ENCODE assay signal across 8 mouse cellular contexts in the genomic region with DNA sequence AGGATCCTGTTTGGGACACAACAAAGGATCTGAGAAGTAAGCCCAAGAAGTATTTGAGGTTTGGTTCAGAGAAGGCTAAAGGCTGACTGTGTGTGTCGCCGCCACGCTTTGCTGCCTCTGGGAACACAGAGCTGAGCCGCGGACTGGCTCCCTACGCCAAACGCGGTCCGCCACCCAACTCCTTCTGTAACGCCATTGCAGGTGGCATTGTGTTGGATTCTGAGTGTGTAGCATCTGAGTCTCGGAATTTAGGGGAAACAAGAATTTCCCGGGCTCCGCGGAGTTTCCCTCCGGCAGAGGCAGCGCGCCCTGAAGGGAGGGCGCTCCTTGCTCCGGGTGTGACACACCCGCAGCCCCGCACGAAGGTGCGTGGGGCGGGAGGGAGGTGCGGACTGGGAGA. TPM values are rescaled to one million over a fixed set of nuclear protein-coding genes. Genes with fewer than 3 reads are reported as not detected.
DNase-seq lines count a peak whose midpoint lies in the region; ATAC-seq and TF ChIP-seq lines count a peak whose summit lies in the region.

No protein-coding gene starts in this region.

- peak overlapping the region; percentile 84 for H3K4me3 ChIP-seq in kidney, adult 2 months (ENCODE audit: insufficient read depth, low read depth, low read length)
- peak overlapping the region; percentile 70 for H3K4me3 ChIP-seq in bone marrow macrophage, adult 2 months (ENCODE audit: insufficient read depth, low read length)
- peak overlapping the region; percentile 67 for H3K4me3 ChIP-seq in heart, embryonic 13.5 days
- peak overlapping the region; percentile 40 to 41 for H3K4me3 ChIP-seq in liver, embryonic 14.5 days (ENCODE audit: insufficient read depth in 1 of 2, low read depth in 2 of 2, low read length in 2 of 2)

- no peaks in the 10 kb centered on the region for H3K36me3 ChIP-seq in kidney, adult 2 months (ENCODE audit: control insufficient read depth, insufficient read depth, low read length)
- H3K36me3 ChIP-seq in heart, embryonic 13.5 days = no peaks in the 10 kb centered on the region
- H3K36me3 ChIP-seq in liver, embryonic 14.5 days (replicated peaks; ENCODE audit: control insufficient read depth, insufficient read depth, low read depth) = no peaks in the 10 kb centered on the region

- 1% methylated on average over 25 of the region's 25 CpGs for WGBS in kidney, adult 2 months
- WGBS in heart, embryonic 13.5 days = under 1% methylated on average over 19 of the region's 25 CpGs
- WGBS in liver, embryonic 14.5 days (ENCODE audit: insufficient replicate concordance) = under 1% methylated on average over 25 of the region's 25 CpGs

- H3K27ac ChIP-seq in kidney, adult 2 months (ENCODE audit: insufficient read depth, low read depth, low read length) = peak overlapping the region; percentile 47
- H3K27ac ChIP-seq in bone marrow macrophage, adult 2 months (ENCODE audit: insufficient read depth, low read depth, low read length) = peak overlapping the region; percentile 99
- H3K27ac ChIP-seq in heart, embryonic 13.5 days (replicated peaks) = peak overlapping the region; percentile 39; the same call in 1 of the 2 replicates
- no peak overlapping the region for H3K27ac ChIP-seq in liver, embryonic 14.5 days

- no peak for TF ChIP-seq EP300 in liver, embryonic 14.5 days (IDR thresholded peaks at IDR 0.05; ENCODE audit: low read depth)

- intact Hi-C loops in left cerebral cortex, postnatal 36 days (cut with DNase I) = loop anchor here (5.0 to 10.0 kb wide), 2 partner anchors 260 to 1398 kb away; no protein-coding TSS in a partner anchor

- no peaks in the 10 kb centered on the region for H3K9me3 ChIP-seq in heart, embryonic 13.5 days
- H3K9me3 ChIP-seq in liver, embryonic 14.5 days (ENCODE audit: control insufficient read depth, low read length) = no peaks in the 10 kb centered on the region

- no peak for TF ChIP-seq CTCF in kidney, adult 2 months (conservative IDR thresholded peaks at IDR 0.05; ENCODE audit: insufficient read depth, insufficient read length, low read depth, low read length)
- no peak for TF ChIP-seq CTCF in bone marrow macrophage, adult 2 months (IDR thresholded peaks at IDR 0.05; ENCODE audit: low read depth, low read length)
- TF ChIP-seq CTCF in liver, embryonic 14.5 days (IDR thresholded peaks at IDR 0.05; ENCODE audit: low read depth) = no peak

- no peak for ATAC-seq in heart, embryonic 13.5 days (ENCODE audit: extremely low read depth, insufficient number of reproducible peaks, low FRiP score, low TSS enrichment)
- ATAC-seq in liver, embryonic 14.5 days (ENCODE audit: insufficient read depth) = no peak
- ATAC-seq in monocyte, adult 5-6 weeks (replicated peaks; ENCODE audit: insufficient number of reproducible peaks, low FRiP score, low TSS enrichment, poor library complexity, severe bottlenecking) = no peak

- H3K9ac ChIP-seq in heart, embryonic 13.5 days = peak overlapping the region; percentile 84
- no peak overlapping the region for H3K9ac ChIP-seq in liver, embryonic 14.5 days (replicated peaks)

- no peak for DNase-seq in kidney, adult 2 months
- no peak for DNase-seq in kidney, postnatal 25 days
- no peak for DNase-seq in liver, embryonic 14.5 days (ENCODE audit: low read depth in 3 of 3, low spot score in 3 of 3)
- DNase-seq in layer of hippocampus, adult 9-11 months = no peak
- DNase-seq in left cerebral cortex, postnatal 36 days (ENCODE audit: low spot score in 2 of 2) = no peak

- peak overlapping the region; percentile 97 for H3K4me2 ChIP-seq in heart, embryonic 13.5 days
- H3K4me2 ChIP-seq in liver, embryonic 14.5 days (ENCODE audit: low read depth) = peak overlapping the region; percentile 62

- 0 out of 2 replicates have a peak, but pooled peaks cover 3% of the 10 kb centered on the region for H3K4me1 ChIP-seq in kidney, adult 2 months (ENCODE audit: control insufficient read depth, insufficient read depth, low read length)
- peaks cover 11% of the 10 kb centered on the region for H3K4me1 ChIP-seq in bone marrow macrophage, adult 2 months (ENCODE audit: control insufficient read depth, insufficient read depth, low read length)
- peaks cover 45% of the 10 kb centered on the region for H3K4me1 ChIP-seq in heart, embryonic 13.5 days
- no peaks in the 10 kb centered on the region for H3K4me1 ChIP-seq in liver, embryonic 14.5 days (replicated peaks; ENCODE audit: control insufficient read depth in 2 of 2, insufficient read depth in 2 of 2, low read length in 1 of 2)

- no peak for TF ChIP-seq POLR2A in kidney, adult 2 months (IDR thresholded peaks at IDR 0.05; ENCODE audit: low read depth, low read length)
- no peak for TF ChIP-seq POLR2A in bone marrow macrophage, adult 2 months (IDR thresholded peaks at IDR 0.05; ENCODE audit: borderline replicate concordance, low read depth, low read length)

- H3K27me3 ChIP-seq in kidney, adult 2 months (replicated peaks; ENCODE audit: control insufficient read depth, insufficient read depth, low read length) = no peaks in the 10 kb centered on the region; the same call in none of the 2 replicates
- H3K27me3 ChIP-seq in heart, embryonic 13.5 days (replicated peaks) = peaks cover 41% of the 10 kb centered on the region
- peaks cover 64% of the 10 kb centered on the region for H3K27me3 ChIP-seq in liver, embryonic 14.5 days (ENCODE audit: control insufficient read depth, insufficient read depth, low read length)

RNA-seq across cellular contexts. Expression of a gene that starts 0.3 kb away (rescaled TPM):
- polyA plus RNA-seq in kidney, adult 2 months (2012; rRNA removed) = 16.2 and 17.1 TPM in 2 replicates
- 86.4 and 97.2 TPM in 2 replicates for polyA plus RNA-seq in bone marrow macrophage, adult 2 months (2012; ENCODE audit: insufficient read depth, insufficient read length, missing spikeins)
- 5.0 and 7.0 TPM in 2 replicates for polyA plus RNA-seq in heart, embryonic 13.5 days (2015; fragmentation: Nextera tagmentation; extraction: Ambion mirVana)
- polyA plus RNA-seq in liver, embryonic 14.5 days (2012; rRNA removed) = 0.76 and 0.77 TPM in 2 replicates
- 0.32 and 0.91 TPM in 2 replicates for polyA plus RNA-seq in liver, embryonic 14.5 days (2014; fragmentation: Nextera tagmentation; extraction: Ambion mirVana)
- 4.5 to 7.1 TPM (median 5.0 TPM) in 3 replicates for total RNA-seq in monocyte, adult 5-6 weeks (2017)
- 10 to 100 TPM; 19.0 to 39.3 TPM for total RNA-seq in left cerebral cortex, postnatal 36 days (2021)
